ENCODE assay signal across 8 mouse cellular contexts in the genomic region with DNA sequence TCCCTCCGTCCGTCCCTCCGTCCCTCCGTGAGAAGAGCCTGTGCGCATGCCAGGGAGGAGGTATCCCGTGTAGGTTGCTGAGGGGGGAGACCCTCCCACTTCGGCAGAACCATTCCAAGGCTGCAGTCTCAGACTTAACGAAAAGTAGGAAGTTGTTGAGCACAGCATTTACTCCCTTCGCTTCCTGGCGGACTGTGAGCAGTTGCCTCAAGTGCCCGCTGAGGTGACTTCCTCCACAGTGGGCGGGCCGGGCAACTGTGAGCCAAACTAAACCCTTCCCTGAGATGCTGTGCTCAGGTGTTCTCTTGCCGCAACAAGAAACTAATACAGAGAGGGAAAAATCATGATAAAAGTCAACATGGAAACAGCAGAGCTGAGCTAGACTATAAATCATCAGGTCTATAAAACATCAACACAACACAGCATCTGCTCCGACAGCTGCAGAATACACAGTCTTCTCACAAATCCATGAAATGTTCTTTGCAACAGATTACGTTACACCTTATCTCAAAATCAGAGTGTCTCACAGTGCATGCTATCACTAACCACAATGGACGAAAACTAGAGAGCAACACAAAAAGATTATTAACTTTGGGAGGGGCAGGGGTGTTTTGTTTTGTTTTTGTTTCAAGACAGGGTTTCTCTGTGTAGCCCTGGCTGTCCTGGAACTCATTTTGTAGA.
DNase-seq lines count a peak whose midpoint lies in the region; ATAC-seq lines count a peak whose summit lies in the region.

No protein-coding gene starts in this region.

- peak overlapping the region; percentile 64 for H3K4me2 ChIP-seq in heart, embryonic 13.5 days
- H3K4me2 ChIP-seq in intestine, embryonic 16.5 days (ENCODE audit: low read depth, low read length), result 0 out of 2 replicates have a peak overlapping the region, but pooled peaks have one; percentile 16
- 0 out of 2 replicates have a peak overlapping the region, but pooled peaks have one; percentile 4 for H3K4me2 ChIP-seq in midbrain, embryonic 15.5 days

- no peak for ATAC-seq in heart, embryonic 13.5 days (ENCODE audit: extremely low read depth, insufficient number of reproducible peaks, low FRiP score, low TSS enrichment)
- peak; percentile 42; the same call in 1 of the 2 replicates for ATAC-seq in intestine, embryonic 16.5 days
- no peak for ATAC-seq in midbrain, embryonic 15.5 days (replicated peaks)

- H3K4me3 ChIP-seq in heart, embryonic 13.5 days, result peak overlapping the region; percentile 42
- peak overlapping the region; percentile 33 for H3K4me3 ChIP-seq in embryonic facial prominence, embryonic 10.5 days
- no peak overlapping the region for H3K4me3 ChIP-seq in intestine, embryonic 16.5 days (ENCODE audit: low read length)
- H3K4me3 ChIP-seq in midbrain, embryonic 15.5 days, result no peak overlapping the region

- no peaks in the 10 kb centered on the region for H3K9me3 ChIP-seq in heart, embryonic 13.5 days
- no peaks in the 10 kb centered on the region for H3K9me3 ChIP-seq in embryonic facial prominence, embryonic 10.5 days
- no peaks in the 10 kb centered on the region for H3K9me3 ChIP-seq in intestine, embryonic 16.5 days (ENCODE audit: control insufficient read depth, low read length)
- no peaks in the 10 kb centered on the region for H3K9me3 ChIP-seq in midbrain, embryonic 15.5 days

- no peaks in the 10 kb centered on the region for H3K27me3 ChIP-seq in heart, embryonic 13.5 days (replicated peaks)
- H3K27me3 ChIP-seq in embryonic facial prominence, embryonic 10.5 days (replicated peaks; ENCODE audit: low read depth, poor library complexity, severe bottlenecking), result no peaks in the 10 kb centered on the region
- H3K27me3 ChIP-seq in intestine, embryonic 16.5 days (replicated peaks; ENCODE audit: control insufficient read depth, insufficient read depth, low read length), result no peaks in the 10 kb centered on the region
- no peaks in the 10 kb centered on the region for H3K27me3 ChIP-seq in midbrain, embryonic 15.5 days (replicated peaks)

- no peak overlapping the region for H3K9ac ChIP-seq in heart, embryonic 13.5 days
- H3K9ac ChIP-seq in intestine, embryonic 16.5 days (ENCODE audit: low read depth, low read length), result no peak overlapping the region
- no peak overlapping the region for H3K9ac ChIP-seq in midbrain, embryonic 15.5 days

- peaks cover 21% of the 10 kb centered on the region for H3K4me1 ChIP-seq in heart, embryonic 13.5 days
- no peaks in the 10 kb centered on the region for H3K4me1 ChIP-seq in embryonic facial prominence, embryonic 10.5 days
- H3K4me1 ChIP-seq in intestine, embryonic 16.5 days (ENCODE audit: control insufficient read depth, insufficient read depth, low read length), result no peaks in the 10 kb centered on the region
- peaks cover 7% of the 10 kb centered on the region for H3K4me1 ChIP-seq in midbrain, embryonic 15.5 days

- WGBS in heart, embryonic 13.5 days, result 54% methylated on average over 17 of the region's 17 CpGs
- WGBS in embryonic facial prominence, embryonic 10.5 days, result 68% methylated on average over 17 of the region's 17 CpGs
- WGBS in intestine, embryonic 16.5 days, result 59% methylated on average over 17 of the region's 17 CpGs
- WGBS in midbrain, embryonic 15.5 days, result 69% methylated on average over 17 of the region's 17 CpGs

- DNase-seq in heart, adult 9 months (ENCODE audit: low spot score in 2 of 2), result no peak
- DNase-seq in embryonic facial prominence, embryonic 10.5 days (ENCODE audit: low spot score), result no peak
- DNase-seq in adipocyte (ENCODE audit: low spot score), result no peak
- DNase-seq in gastrocnemius, adult 8-10 months (ENCODE audit: low spot score in 2 of 2), result no peak
- no peak for DNase-seq in retina, embryonic 14.5 days (ENCODE audit: low spot score)

- H3K36me3 ChIP-seq in heart, embryonic 13.5 days, result no peaks in the 10 kb centered on the region
- H3K36me3 ChIP-seq in embryonic facial prominence, embryonic 10.5 days (replicated peaks), result no peaks in the 10 kb centered on the region
- H3K36me3 ChIP-seq in intestine, embryonic 16.5 days (ENCODE audit: control insufficient read depth, insufficient read depth, low read length), result no peaks in the 10 kb centered on the region
- H3K36me3 ChIP-seq in midbrain, embryonic 15.5 days (replicated peaks), result no peaks in the 10 kb centered on the region

- no peak overlapping the region for H3K27ac ChIP-seq in heart, embryonic 13.5 days (replicated peaks)
- no peak overlapping the region for H3K27ac ChIP-seq in embryonic facial prominence, embryonic 10.5 days (replicated peaks)
- H3K27ac ChIP-seq in intestine, embryonic 16.5 days (ENCODE audit: low read length), result no peak overlapping the region
- no peak overlapping the region for H3K27ac ChIP-seq in midbrain, embryonic 15.5 days

Comparison
In these comparisons a context has a peak if more than half of its experiments do, and no peak if none do; other contexts are left out.
1. H3K4me2 ChIP-seq: peak in every context shown above with its lines; median percentile 64 in heart, embryonic 13.5 days; 16 in intestine, embryonic 16.5 days; 4 in midbrain, embryonic 15.5 days.
2. H3K4me3 ChIP-seq: peak in heart, embryonic 13.5 days (single experiment) and embryonic facial prominence, embryonic 10.5 days (single experiment); none in intestine, embryonic 16.5 days (single experiment) and midbrain, embryonic 15.5 days (single experiment).